Mouse (Mus musculus) kidney, embryonic 16.5 days (tissue): ENCODE results near the gene Ldlrad3. TPM values are rescaled to one million over a fixed set of nuclear protein-coding genes. Genes with fewer than 3 reads are reported as not detected.

Experiments used
- ATAC-seq: fragments of 200-750 bp; cut with Nextera tagmentation; 2 replicates; pipeline ENCODE4 v1.8.0; 2017; ENCODE audit warnings: moderate TSS enrichment; ENCODE audit not compliant: low FRiP score, low TSS enrichment
- H3K27ac ChIP-seq: fragments of 300-500 bp; sonication (generic); 2 replicates; pipeline ENCODE4 v1.5.1; 2014; ENCODE audit warnings: low read length
- H3K27me3 ChIP-seq: fragments of 300-500 bp; sonication (generic); 2 replicates; pipeline ENCODE4 v1.6.1; 2014; ENCODE audit warnings: low read length, control low read depth, mixed read lengths; ENCODE audit not compliant: insufficient read depth
- H3K36me3 ChIP-seq: fragments of 300-500 bp; sonication (generic); 2 replicates; pipeline ENCODE4 v1.6.1; 2014; ENCODE audit warnings: low read length, control low read depth, mixed read lengths; ENCODE audit not compliant: insufficient read depth
- H3K4me1 ChIP-seq: fragments of 300-500 bp; sonication (generic); 2 replicates; pipeline ENCODE4 v1.6.1; 2014; ENCODE audit warnings: low read length, control low read depth, mixed read lengths; ENCODE audit not compliant: insufficient read depth
- H3K4me2 ChIP-seq: fragments of 300-500 bp; sonication (generic); replicated peaks from 2 replicates; pipeline ENCODE4 v1.6.1; 2014; ENCODE audit warnings: low read depth, low read length
- H3K4me3 ChIP-seq: fragments of 300-500 bp; sonication (generic); 2 replicates; pipeline ENCODE4 v1.5.1; 2014; ENCODE audit warnings: mild to moderate bottlenecking, low read length
- H3K9ac ChIP-seq: fragments of 300-500 bp; sonication (generic); replicated peaks from 2 replicates; pipeline ENCODE4 v1.6.1; 2014; ENCODE audit warnings: low read length
- H3K9me3 ChIP-seq: fragments of 300-500 bp; sonication (generic); 2 replicates; pipeline ENCODE4 v1.6.1; 2016; ENCODE audit warnings: low read length, control low read depth
- WGBS: fragments of 180-500 bp; shearing (Covaris S2); extraction: QIAGEN DNeasy Blood & Tissue Kit; methylation state at CpG from one replicate; pipeline ENCODE4 v1.1.7; 2014; 5-methylcytosine and 5-hydroxymethylcytosine counted together
- polyA plus RNA-seq: library from polyadenylated mRNA; unstranded; fragments of >200 nt; fragmentation: Nextera tagmentation; extraction: Ambion mirVana; gene quantifications from 2 replicates; pipeline ENCODE4 v1.2.1, GENCODE M21; 2015

The Ldlrad3 gene
- polyA plus RNA-seq, 1 experiment from 2014 or later, result 38.3 TPM

DNA sequence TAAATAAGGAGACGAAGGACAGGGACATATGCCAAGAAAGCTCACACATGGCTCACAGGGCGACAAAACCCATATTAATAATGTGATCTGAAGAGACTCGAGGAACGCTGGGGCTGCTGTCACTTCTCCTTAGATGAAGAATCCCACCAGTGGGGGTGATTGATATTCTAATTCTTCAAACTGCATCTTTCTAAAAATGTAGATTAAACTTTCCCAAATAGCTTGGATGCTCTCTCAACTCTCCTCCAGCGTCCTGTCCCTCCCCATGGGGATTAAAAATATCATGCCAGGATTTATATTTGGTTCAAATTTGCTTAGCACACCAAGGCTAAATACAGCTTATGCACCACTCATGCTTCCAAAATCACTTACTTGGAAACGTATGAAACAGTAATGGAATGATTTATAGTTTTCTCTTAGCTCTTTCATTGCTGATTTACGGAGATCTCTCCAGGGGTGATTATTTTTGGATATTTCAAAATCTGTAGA is 182.4 kb downstream of the Ldlrad3 start:
- 38% methylated on average over 7 of the region's 7 CpGs for WGBS
- H3K36me3 ChIP-seq, result no peaks in the 10 kb centered on the region
- H3K27ac ChIP-seq, result peak overlapping the region; percentile 80
- no peak for ATAC-seq
- no peaks in the 10 kb centered on the region for H3K9me3 ChIP-seq
- H3K27me3 ChIP-seq, result no peaks in the 10 kb centered on the region
- no peak overlapping the region for H3K9ac ChIP-seq
- H3K4me2 ChIP-seq, result no peak overlapping the region
- H3K4me1 ChIP-seq, result peaks cover 76% of the 10 kb centered on the region
- H3K4me3 ChIP-seq, result no peak overlapping the region

- Histone ChIP-seq H3K4me1 (peaks cover 75% of the 10 kb centered on the region), H3K36me3 (no peaks in the 10 kb centered on the region), H3K9ac (0 out of 2 replicates have a peak overlapping the region, but pooled peaks have one; percentile 8), H3K4me2 (0 out of 2 replicates have a peak overlapping the region, but pooled peaks have one; percentile 17), H3K9me3 (no peaks in the 10 kb centered on the region), H3K27me3 (no peaks in the 10 kb centered on the region), H3K27ac (peak overlapping the region; percentile 80), H3K4me3 (no peak overlapping the region)
- peak; percentile 43; the same call in 1 of the 2 replicates for ATAC-seq
- 15% methylated on average over 8 of the region's 8 CpGs for WGBS
Observed at GRCm38 (mm10) chr2:102002974-102003775, 183.0 kb downstream of the Ldlrad3 start.

DNA sequence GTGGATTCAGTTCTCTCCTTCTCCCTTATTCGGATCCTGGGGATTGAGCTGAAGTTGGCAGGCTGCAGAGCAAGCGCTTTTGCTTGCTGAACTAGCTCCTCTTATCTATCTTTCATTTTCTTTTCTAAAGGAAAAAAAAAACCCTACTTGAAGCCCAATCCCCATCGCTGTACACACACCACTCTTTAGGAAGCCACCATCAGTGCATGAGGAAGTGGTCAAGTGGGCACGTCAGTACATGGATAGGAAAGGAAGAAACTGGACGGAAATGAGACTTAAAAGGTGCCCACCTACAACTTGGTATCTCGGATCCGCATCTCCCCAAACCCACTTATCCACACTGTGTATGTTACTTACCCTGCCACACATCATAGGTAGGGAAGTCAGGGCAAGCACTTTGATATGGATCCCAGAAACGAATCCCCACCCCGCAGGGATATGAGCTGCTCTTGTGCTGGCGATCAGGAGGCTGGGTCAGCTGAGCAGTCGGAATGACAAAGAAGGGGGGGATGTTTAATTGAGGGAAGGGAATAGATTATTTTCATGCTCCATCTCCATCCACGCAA is 183.7 kb downstream of the Ldlrad3 start:
- no peaks in the 10 kb centered on the region for H3K9me3 ChIP-seq
- no peak overlapping the region for H3K4me3 ChIP-seq
- H3K27ac ChIP-seq, result peak overlapping the region; percentile 80
- peaks cover 73% of the 10 kb centered on the region for H3K4me1 ChIP-seq
- 56% methylated on average over 12 of the region's 12 CpGs for WGBS
- H3K4me2 ChIP-seq, result peak overlapping the region; percentile 17; the same call in 1 of the 2 replicates
- no peak for ATAC-seq
- 0 out of 2 replicates have a peak overlapping the region, but pooled peaks have one; percentile 8 for H3K9ac ChIP-seq
- H3K27me3 ChIP-seq, result no peaks in the 10 kb centered on the region
- no peaks in the 10 kb centered on the region for H3K36me3 ChIP-seq

DNA sequence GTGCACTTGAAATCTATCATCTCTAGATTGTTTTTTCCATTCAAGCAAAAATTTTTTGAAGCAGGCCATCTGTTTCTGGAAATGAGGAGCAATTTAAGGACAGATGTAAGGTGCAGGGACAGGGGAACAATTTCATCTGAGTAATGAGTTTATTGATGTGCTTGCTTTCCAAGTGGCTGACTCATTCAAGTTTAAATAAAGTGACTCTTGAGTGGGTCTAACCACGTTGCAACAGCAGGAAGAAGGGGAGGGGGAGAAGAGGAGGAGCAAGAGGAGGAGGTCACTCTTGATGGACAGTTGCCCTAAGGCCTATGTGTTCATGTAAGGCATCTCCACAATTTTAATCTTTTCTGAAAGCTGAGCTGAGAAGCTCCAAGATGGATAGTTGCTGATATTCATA is 184.5 kb downstream of the Ldlrad3 start:
- Histone ChIP-seq H3K4me2 (no peak overlapping the region), H3K4me3 (no peak overlapping the region), H3K27me3 (no peaks in the 10 kb centered on the region), H3K9ac (no peak overlapping the region), H3K27ac (no peak overlapping the region; the same call in 1 of the 2 replicates), H3K9me3 (no peaks in the 10 kb centered on the region), H3K36me3 (no peaks in the 10 kb centered on the region), H3K4me1 (peaks cover 71% of the 10 kb centered on the region)
- 8% methylated on average over 1 of the region's 1 CpGs for WGBS
- no peak for ATAC-seq

GRCm38 (mm10) chr2:101998911-101999572 is 187.1 kb downstream of the Ldlrad3 start:
- no peaks in the 10 kb centered on the region for H3K36me3 ChIP-seq
- H3K27ac ChIP-seq, result no peak overlapping the region
- H3K9ac ChIP-seq, result no peak overlapping the region
- ATAC-seq, result no peak
- H3K4me2 ChIP-seq, result no peak overlapping the region
- H3K9me3 ChIP-seq, result no peaks in the 10 kb centered on the region
- WGBS, result 33% methylated on average over 11 of the region's 11 CpGs
- no peak overlapping the region for H3K4me3 ChIP-seq
- H3K27me3 ChIP-seq, result no peaks in the 10 kb centered on the region
- H3K4me1 ChIP-seq, result peaks cover 50% of the 10 kb centered on the region

GRCm38 (mm10) chr2:101997013-101997412 is 189.2 kb downstream of the Ldlrad3 start:
- Histone ChIP-seq H3K4me2 (no peak overlapping the region), H3K36me3 (no peaks in the 10 kb centered on the region), H3K27ac (no peak overlapping the region), H3K4me3 (no peak overlapping the region), H3K27me3 (no peaks in the 10 kb centered on the region), H3K9ac (no peak overlapping the region), H3K4me1 (peaks cover 45% of the 10 kb centered on the region), H3K9me3 (no peaks in the 10 kb centered on the region)
- no peak for ATAC-seq
- WGBS, result 72% methylated on average over 11 of the region's 11 CpGs

DNA sequence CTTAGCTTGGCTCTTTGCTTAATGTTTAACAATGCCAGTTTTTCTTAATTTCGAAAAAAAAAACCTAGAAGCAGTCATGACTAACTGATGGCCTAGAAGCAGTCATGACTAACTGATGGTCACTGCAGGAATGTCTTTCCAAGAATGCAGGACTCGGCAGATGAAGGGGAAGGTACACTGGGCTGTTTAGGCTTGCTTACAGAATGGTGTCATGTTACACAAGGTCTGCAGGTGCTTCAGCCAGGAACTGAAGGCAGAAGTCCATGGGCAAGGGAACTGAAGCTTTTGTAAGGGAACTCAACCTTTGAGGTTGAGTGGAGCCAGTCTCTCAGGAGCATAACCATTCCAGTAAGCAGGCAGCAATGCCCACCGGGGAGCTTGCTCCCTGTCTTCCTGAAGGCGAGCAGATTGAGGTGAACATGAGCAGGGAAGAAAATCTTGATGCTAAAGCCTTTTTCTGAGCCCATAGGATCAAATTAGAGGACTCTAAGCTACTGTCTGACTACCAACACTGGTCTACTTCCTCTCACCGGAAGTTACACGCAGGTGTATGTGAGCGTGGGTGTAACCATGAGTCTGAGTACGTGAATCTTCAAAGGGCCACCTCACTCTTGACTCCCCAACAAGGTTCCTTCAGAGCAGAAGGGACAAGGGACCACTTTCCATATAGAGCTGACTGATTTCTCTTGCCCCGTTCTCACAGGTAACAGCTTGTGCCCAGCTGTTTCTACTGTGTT is 193.4 kb downstream of the Ldlrad3 start:
- peak; percentile 79 for ATAC-seq
- peak overlapping the region; percentile 83 for H3K27ac ChIP-seq
- WGBS, result 68% methylated on average over 9 of the region's 9 CpGs
- H3K4me3 ChIP-seq, result no peak overlapping the region
- H3K36me3 ChIP-seq, result no peaks in the 10 kb centered on the region
- peaks cover 15% of the 10 kb centered on the region; the same call in 1 of the 2 replicates for H3K4me1 ChIP-seq
- no peaks in the 10 kb centered on the region for H3K9me3 ChIP-seq
- H3K27me3 ChIP-seq, result no peaks in the 10 kb centered on the region
- no peak overlapping the region for H3K9ac ChIP-seq
- no peak overlapping the region for H3K4me2 ChIP-seq

GRCm38 (mm10) chr2:101991726-101992125 is 194.5 kb downstream of the Ldlrad3 start:
- Histone ChIP-seq H3K9me3 (no peaks in the 10 kb centered on the region), H3K4me3 (no peak overlapping the region), H3K27ac (peak overlapping the region; percentile 27; the same call in 1 of the 2 replicates), H3K4me2 (no peak overlapping the region), H3K36me3 (no peaks in the 10 kb centered on the region), H3K27me3 (no peaks in the 10 kb centered on the region), H3K9ac (no peak overlapping the region), H3K4me1 (peaks cover 15% of the 10 kb centered on the region; the same call in 1 of the 2 replicates)
- ATAC-seq, result no peak
- WGBS, result 73% methylated on average over 2 of the region's 2 CpGs

DNA sequence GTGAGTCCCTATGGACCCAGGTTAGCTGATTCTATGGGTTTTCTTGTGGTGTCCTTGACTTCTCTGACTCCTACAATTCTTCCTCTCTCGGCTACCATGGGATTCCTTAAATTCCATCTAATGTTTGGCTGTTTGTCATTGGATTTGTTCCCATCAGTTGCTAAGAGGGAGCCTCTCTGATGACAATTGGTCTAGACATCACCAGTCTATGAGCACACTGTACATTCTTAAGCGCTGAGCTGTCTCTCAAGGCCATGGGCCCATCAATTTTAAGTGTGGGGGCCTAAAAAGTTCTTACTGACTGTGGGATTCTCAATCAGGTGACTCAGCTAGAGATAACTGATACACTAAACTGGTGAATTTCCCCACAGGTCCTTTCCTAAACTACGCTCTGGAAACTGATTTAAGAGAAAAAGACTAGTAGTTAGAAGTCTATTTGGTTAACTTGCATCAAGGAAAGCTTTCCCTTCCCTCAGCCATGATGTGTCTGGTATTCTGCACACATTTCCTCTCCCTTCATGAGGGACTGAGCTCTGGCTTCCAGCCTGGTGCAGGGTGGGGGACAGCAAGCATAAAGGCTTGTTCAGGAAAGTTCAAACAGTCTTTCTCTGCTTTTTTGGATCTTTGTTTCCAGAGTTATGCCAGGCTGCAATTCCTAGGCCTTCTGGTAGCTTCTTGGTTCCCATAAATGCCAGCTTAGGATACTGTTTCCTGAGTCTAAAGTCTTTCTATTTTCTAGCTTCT is 199.7 kb downstream of the Ldlrad3 start:
- 80% methylated on average over 3 of the region's 3 CpGs for WGBS
- ATAC-seq, result no peak
- Histone ChIP-seq H3K4me3 (no peak overlapping the region), H3K9ac (no peak overlapping the region), H3K4me2 (no peak overlapping the region), H3K9me3 (no peaks in the 10 kb centered on the region), H3K4me1 (peaks cover 17% of the 10 kb centered on the region), H3K36me3 (no peaks in the 10 kb centered on the region), H3K27me3 (no peaks in the 10 kb centered on the region), H3K27ac (no peak overlapping the region)
